Mouse (Mus musculus) limb, embryonic 14.5 days (tissue): Measurements from ENCODE around the gene H2al2a. TPM values are rescaled to one million over a fixed set of nuclear protein-coding genes. Genes with fewer than 3 reads are reported as not detected.

Experiments
- ATAC-seq: fragments of 200-750 bp; cut with Nextera tagmentation; 2 replicates; pipeline ENCODE4 v1.8.0; 2017; ENCODE audit warnings: low read depth, moderate number of reproducible peaks, moderate TSS enrichment; ENCODE audit not compliant: low FRiP score
- DNase-seq: peaks from one replicate; pipeline ENCODE4 v3.0.0-alpha.2; 2015; ENCODE audit warnings: low spot score
- H3K27ac ChIP-seq: fragments of 300-500 bp; sonication (generic); replicated peaks from 2 replicates; pipeline ENCODE4 v1.5.1; 2014; ENCODE audit warnings: low read depth, mild to moderate bottlenecking, low read length, moderate library complexity, mixed read lengths
- H3K27me3 ChIP-seq: fragments of 300-500 bp; sonication (generic); 2 replicates; pipeline ENCODE4 v1.6.1; 2014; ENCODE audit warnings: low read length, mixed read lengths; ENCODE audit not compliant: control insufficient read depth, insufficient read depth
- H3K36me3 ChIP-seq: fragments of 300-500 bp; sonication (generic); 2 replicates; pipeline ENCODE4 v1.6.1; 2014; ENCODE audit warnings: mild to moderate bottlenecking, low read length, moderate library complexity, mixed read lengths; ENCODE audit not compliant: control insufficient read depth, insufficient read depth
- H3K4me1 ChIP-seq: fragments of 300-500 bp; sonication (generic); 2 replicates; pipeline ENCODE4 v1.6.1; 2014; ENCODE audit warnings: antibody characterized with exemption, low read length, mixed read lengths; ENCODE audit not compliant: control insufficient read depth, insufficient read depth
- H3K4me2 ChIP-seq: fragments of 300-500 bp; sonication (generic); replicated peaks from 2 replicates; pipeline ENCODE4 v1.6.1; 2014; ENCODE audit warnings: low read depth, mild to moderate bottlenecking, low read length, moderate library complexity; ENCODE audit not compliant: severe bottlenecking
- H3K4me3 ChIP-seq: fragments of 300-500 bp; sonication (generic); replicated peaks from 2 replicates; pipeline ENCODE4 v1.5.1; 2014; ENCODE audit warnings: low read length
- H3K9ac ChIP-seq: fragments of 300-500 bp; sonication (generic); 2 replicates; pipeline ENCODE4 v1.6.1; 2014; ENCODE audit warnings: mild to moderate bottlenecking, low read depth, low read length, moderate library complexity; ENCODE audit not compliant: severe bottlenecking
- H3K9me3 ChIP-seq: fragments of 300-500 bp; sonication (generic); 2 replicates; pipeline ENCODE4 v1.6.1; 2016; ENCODE audit warnings: low read length; ENCODE audit not compliant: control insufficient read depth
- POLR2A ChIP-seq: fragments of 200-500 bp; IDR thresholded peaks from 2 replicates; pipeline ENCODE4 v1.8.0; 2012; ENCODE audit warnings: inconsistent platforms, mild to moderate bottlenecking, moderate library complexity, borderline replicate concordance; ENCODE audit not compliant: insufficient read depth, insufficient read length; ENCODE audit errors: extremely low read depth
- WGBS: fragments of 180-500 bp; shearing (Covaris S2); extraction: QIAGEN DNeasy Blood & Tissue Kit; methylation state at CpG from one replicate; pipeline ENCODE4 v1.1.7; 2014; 5-methylcytosine and 5-hydroxymethylcytosine counted together
- polyA plus RNA-seq, 2 experiments: library from polyadenylated mRNA; depleted of rRNA in 1 of 2; stranded (reverse) in 1 of 2; unstranded in 1 of 2; fragments of >200 nt; fragmentation: Nextera tagmentation in 1 of 2; extraction: Ambion mirVana in 1 of 2; gene quantifications; 2 replicates each; pipeline versions ENCODE4 v1.2.1 to v1.2.3; 2012 to 2014

The H2al2a gene
- polyA plus RNA-seq, 2 experiments, result not detected

- ATAC-seq (no peak), DNase-seq (no peak)
- no peak overlapping the region for H3K4me3 ChIP-seq
- H3K4me2 ChIP-seq, result no peak overlapping the region
- TF ChIP-seq POLR2A, result no peak
- 93% methylated on average over 6 of the region's 6 CpGs for WGBS
- H3K27ac ChIP-seq, result no peak overlapping the region
- H3K36me3 ChIP-seq, result no peaks in the 10 kb centered on the region
- H3K4me1 ChIP-seq, result no peaks in the 10 kb centered on the region
- no peak overlapping the region for H3K9ac ChIP-seq
- no peaks in the 10 kb centered on the region for H3K27me3 ChIP-seq
- H3K9me3 ChIP-seq, result no peaks in the 10 kb centered on the region
Observed at GRCm38 (mm10) chr2:18017321-18017720, 20.6 kb upstream of the H2al2a start.

GRCm38 (mm10) chr2:18016639-18017038 is 19.9 kb upstream of the H2al2a start:
- WGBS, result 89% methylated on average over 1 of the region's 1 CpGs
- Histone ChIP-seq H3K9me3 (no peaks in the 10 kb centered on the region), H3K27ac (no peak overlapping the region), H3K9ac (no peak overlapping the region), H3K27me3 (no peaks in the 10 kb centered on the region), H3K4me3 (no peak overlapping the region), H3K4me2 (no peak overlapping the region), H3K4me1 (no peaks in the 10 kb centered on the region), H3K36me3 (no peaks in the 10 kb centered on the region)
- ATAC-seq (no peak), DNase-seq (no peak)
- no peak for TF ChIP-seq POLR2A

- no peak overlapping the region for H3K4me2 ChIP-seq
- no peaks in the 10 kb centered on the region for H3K27me3 ChIP-seq
- TF ChIP-seq POLR2A, result no peak
- no peak overlapping the region for H3K9ac ChIP-seq
- no peaks in the 10 kb centered on the region for H3K4me1 ChIP-seq
- no peaks in the 10 kb centered on the region for H3K36me3 ChIP-seq
- no peaks in the 10 kb centered on the region for H3K9me3 ChIP-seq
- no peak for ATAC-seq
- DNase-seq, result no peak
- no peak overlapping the region for H3K4me3 ChIP-seq
- H3K27ac ChIP-seq, result no peak overlapping the region
- WGBS, result 64% methylated on average over 3 of the region's 3 CpGs
Observed at GRCm38 (mm10) chr2:18015581-18015980, 18.8 kb upstream of the H2al2a start.

- Histone ChIP-seq H3K4me2 (no peak overlapping the region), H3K4me3 (no peak overlapping the region), H3K4me1 (no peaks in the 10 kb centered on the region), H3K9ac (no peak overlapping the region), H3K9me3 (no peaks in the 10 kb centered on the region), H3K27ac (no peak overlapping the region), H3K36me3 (no peaks in the 10 kb centered on the region), H3K27me3 (no peaks in the 10 kb centered on the region)
- ATAC-seq (no peak), DNase-seq (no peak)
- no peak for TF ChIP-seq POLR2A
- WGBS, result 86% methylated on average over 3 of the region's 3 CpGs
Observed at GRCm38 (mm10) chr2:18012866-18013265, 16.1 kb upstream of the H2al2a start.

GRCm38 (mm10) chr2:18011226-18011625 is 14.5 kb upstream of the H2al2a start:
- DNase-seq (no peak), ATAC-seq (no peak)
- no peak overlapping the region for H3K4me3 ChIP-seq
- no peak for TF ChIP-seq POLR2A
- H3K9ac ChIP-seq, result no peak overlapping the region
- no peaks in the 10 kb centered on the region for H3K4me1 ChIP-seq
- no peaks in the 10 kb centered on the region for H3K9me3 ChIP-seq
- H3K4me2 ChIP-seq, result no peak overlapping the region
- no peaks in the 10 kb centered on the region for H3K27me3 ChIP-seq
- H3K27ac ChIP-seq, result no peak overlapping the region
- WGBS, result 88% methylated on average over 6 of the region's 6 CpGs
- no peaks in the 10 kb centered on the region for H3K36me3 ChIP-seq

- Histone ChIP-seq H3K27me3 (no peaks in the 10 kb centered on the region), H3K27ac (0 out of 2 replicates have a peak overlapping the region, but pooled peaks have one; percentile 39), H3K36me3 (no peaks in the 10 kb centered on the region), H3K4me1 (peaks cover 9% of the 10 kb centered on the region; the same call in 1 of the 2 replicates), H3K4me3 (no peak overlapping the region), H3K4me2 (0 out of 2 replicates have a peak overlapping the region, but pooled peaks have one; percentile 2), H3K9me3 (no peaks in the 10 kb centered on the region), H3K9ac (no peak overlapping the region)
- 14% methylated on average over 8 of the region's 8 CpGs for WGBS
- ATAC-seq (0 out of 2 replicates have a peak, but pooled peaks have one; percentile 50), DNase-seq (peak; percentile 32)
- TF ChIP-seq POLR2A, result no peak
Observed at GRCm38 (mm10) chr2:18005137-18005536, 8.4 kb upstream of the H2al2a start.
